Mouse (Mus musculus) bone marrow macrophage, adult 2 months (primary cell): ENCODE results near the gene Adh7.

ENCODE experiments used
- CTCF ChIP-seq: IDR thresholded peaks from 2 replicates; pipeline ENCODE4 v1.5.1; 2012; ENCODE audit warnings: low read depth, mild to moderate bottlenecking, low read length, moderate library complexity
- POLR2A ChIP-seq: IDR thresholded peaks from 2 replicates; pipeline ENCODE4 v1.6.1; 2012; ENCODE audit warnings: mild to moderate bottlenecking, low read depth, low read length, borderline replicate concordance

- no peak for TF ChIP-seq CTCF
- TF ChIP-seq POLR2A = no peak
Measured at GRCm38 (mm10) chr3:138173291-138173690, 44.3 kb upstream of the Adh7 start.
